Mouse (Mus musculus): ENCODE measurements at regions not wholly inside any gene's neighbourhood (a gene's known extent, or its start where the extent isn't known, plus 50 kb on each side); places are given as distances from the start of the nearest gene placed in this dataset.

DNA sequence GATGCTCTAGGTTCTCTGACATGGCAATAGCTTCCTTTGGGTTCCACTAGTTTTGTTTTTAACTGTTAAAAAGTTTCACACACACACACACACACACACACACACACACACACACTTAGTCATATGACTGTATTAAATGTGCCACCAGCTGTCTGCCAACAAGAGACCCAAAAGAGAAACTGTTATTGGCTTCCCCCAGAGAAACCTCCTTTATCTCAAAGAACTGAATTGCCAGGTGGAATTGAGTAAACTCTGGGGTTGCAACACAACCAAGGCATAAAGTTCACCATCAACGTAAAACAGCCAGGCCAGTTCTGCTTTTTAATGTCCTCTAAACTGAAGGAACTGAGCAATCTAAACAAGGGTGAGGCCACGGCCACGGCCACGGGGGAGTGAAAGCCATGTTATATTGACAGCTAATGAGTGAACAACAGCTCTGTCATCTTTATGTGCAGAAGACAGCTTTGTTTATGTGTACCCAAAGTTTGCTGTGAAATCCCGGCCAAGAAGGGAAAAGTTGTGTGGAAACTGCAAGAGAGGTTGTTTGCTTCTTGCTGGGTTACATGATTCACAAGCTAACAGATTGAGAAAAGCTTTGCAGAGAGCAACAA is 69.3 kb downstream of the Btg1 start:
- no peak overlapping the region for H3K27ac ChIP-seq (ENCODE audit: low read length)
- H3K4me1 ChIP-seq (replicated peaks; ENCODE audit: control insufficient read depth, insufficient read depth, low read length): peaks cover 20% of the 10 kb centered on the region
- no peaks in the 10 kb centered on the region for H3K27me3 ChIP-seq (replicated peaks; ENCODE audit: control insufficient read depth, insufficient read depth, low read length)
- H3K9me3 ChIP-seq (ENCODE audit: control insufficient read depth, low read length): no peaks in the 10 kb centered on the region
- H3K9ac ChIP-seq (replicated peaks; ENCODE audit: low read depth, low read length): no peak overlapping the region
- no peak overlapping the region for H3K4me2 ChIP-seq (ENCODE audit: low read length)
- 65% methylated on average over 5 of the region's 5 CpGs for WGBS
- no peak for ATAC-seq
- no peak overlapping the region for H3K4me3 ChIP-seq (replicated peaks; ENCODE audit: low read length)
- no peaks in the 10 kb centered on the region for H3K36me3 ChIP-seq (ENCODE audit: control insufficient read depth, insufficient read depth)

DNA sequence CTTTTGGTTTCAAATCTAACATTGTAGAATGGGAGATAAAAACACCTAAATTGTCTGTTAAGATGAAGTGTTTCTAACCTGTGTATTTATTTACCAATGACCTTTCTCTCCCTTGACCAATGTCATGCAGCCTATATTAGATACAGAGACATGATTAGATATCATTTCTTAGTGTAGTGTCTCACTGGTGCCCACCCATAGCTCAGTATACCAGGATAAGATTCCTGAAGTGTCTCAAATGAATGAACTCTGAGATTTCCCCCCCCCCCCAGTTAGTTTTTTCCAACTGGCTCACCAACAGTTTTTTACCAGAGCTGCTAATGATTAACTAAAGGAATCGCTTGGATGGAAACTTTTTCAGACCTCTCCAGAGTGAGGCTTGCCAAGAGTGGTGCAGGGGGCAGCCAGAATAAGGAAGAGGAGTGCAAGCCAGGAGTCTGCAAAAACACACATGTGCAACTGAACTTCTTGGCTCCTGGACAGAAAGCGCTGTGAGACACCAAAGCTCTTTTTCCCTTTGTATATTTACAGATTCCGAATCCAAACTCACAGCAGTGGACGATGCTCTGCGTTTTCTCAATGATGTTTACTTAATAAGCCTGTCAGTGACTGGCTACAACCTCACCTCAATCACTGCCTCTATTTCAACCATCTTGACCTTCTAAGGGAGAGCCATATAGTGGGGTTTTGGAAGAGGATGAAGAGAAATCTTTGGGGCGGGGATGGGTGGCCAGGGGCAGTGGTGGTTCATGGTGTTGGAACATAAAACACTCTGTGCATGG is 70.0 kb downstream of the Btg1 start:
- peak; percentile 77 for ATAC-seq
- 51% methylated on average over 6 of the region's 6 CpGs for WGBS
- H3K36me3 ChIP-seq (ENCODE audit: control insufficient read depth, insufficient read depth): no peaks in the 10 kb centered on the region

DNA sequence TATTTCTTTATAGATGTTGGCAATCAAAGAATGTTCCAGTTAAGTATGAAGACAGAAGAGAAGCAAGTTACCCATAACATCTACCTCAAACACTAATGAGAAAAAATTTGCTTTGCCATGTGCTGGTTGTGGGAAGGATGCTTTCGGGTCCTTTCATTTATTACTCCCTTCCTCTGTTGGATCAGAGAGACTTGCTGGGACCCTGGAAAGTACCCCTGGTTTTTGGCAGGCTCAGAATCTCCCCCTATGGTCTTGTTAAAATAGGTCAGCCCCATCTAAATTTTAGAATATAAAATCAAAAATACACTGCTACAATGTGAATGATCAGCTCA is 70.6 kb downstream of the Btg1 start:
- Histone ChIP-seq H3K27ac (ENCODE audit: low read length) (no peak overlapping the region), H3K36me3 (ENCODE audit: control insufficient read depth, insufficient read depth) (no peaks in the 10 kb centered on the region), H3K4me1 (replicated peaks; ENCODE audit: control insufficient read depth, insufficient read depth, low read length) (peaks cover 24% of the 10 kb centered on the region), H3K9ac (replicated peaks; ENCODE audit: low read depth, low read length) (no peak overlapping the region), H3K27me3 (replicated peaks; ENCODE audit: control insufficient read depth, insufficient read depth, low read length) (no peaks in the 10 kb centered on the region), H3K9me3 (ENCODE audit: control insufficient read depth, low read length) (no peaks in the 10 kb centered on the region), H3K4me2 (ENCODE audit: low read length) (no peak overlapping the region), H3K4me3 (replicated peaks; ENCODE audit: low read length) (no peak overlapping the region)
- WGBS: 87% methylated on average over 1 of the region's 1 CpGs
- no peak for ATAC-seq

More for the DNA sequence above, 70.0 kb downstream of the Btg1 start:
- Histone ChIP-seq H3K9me3 (ENCODE audit: control insufficient read depth, low read length) (no peaks in the 10 kb centered on the region), H3K9ac (replicated peaks; ENCODE audit: low read depth, low read length) (no peak overlapping the region), H3K4me3 (replicated peaks; ENCODE audit: low read length) (no peak overlapping the region), H3K4me1 (replicated peaks; ENCODE audit: control insufficient read depth, insufficient read depth, low read length) (peaks cover 24% of the 10 kb centered on the region), H3K27ac (ENCODE audit: low read length) (no peak overlapping the region), H3K27me3 (replicated peaks; ENCODE audit: control insufficient read depth, insufficient read depth, low read length) (no peaks in the 10 kb centered on the region), H3K4me2 (ENCODE audit: low read length) (no peak overlapping the region)

DNA sequence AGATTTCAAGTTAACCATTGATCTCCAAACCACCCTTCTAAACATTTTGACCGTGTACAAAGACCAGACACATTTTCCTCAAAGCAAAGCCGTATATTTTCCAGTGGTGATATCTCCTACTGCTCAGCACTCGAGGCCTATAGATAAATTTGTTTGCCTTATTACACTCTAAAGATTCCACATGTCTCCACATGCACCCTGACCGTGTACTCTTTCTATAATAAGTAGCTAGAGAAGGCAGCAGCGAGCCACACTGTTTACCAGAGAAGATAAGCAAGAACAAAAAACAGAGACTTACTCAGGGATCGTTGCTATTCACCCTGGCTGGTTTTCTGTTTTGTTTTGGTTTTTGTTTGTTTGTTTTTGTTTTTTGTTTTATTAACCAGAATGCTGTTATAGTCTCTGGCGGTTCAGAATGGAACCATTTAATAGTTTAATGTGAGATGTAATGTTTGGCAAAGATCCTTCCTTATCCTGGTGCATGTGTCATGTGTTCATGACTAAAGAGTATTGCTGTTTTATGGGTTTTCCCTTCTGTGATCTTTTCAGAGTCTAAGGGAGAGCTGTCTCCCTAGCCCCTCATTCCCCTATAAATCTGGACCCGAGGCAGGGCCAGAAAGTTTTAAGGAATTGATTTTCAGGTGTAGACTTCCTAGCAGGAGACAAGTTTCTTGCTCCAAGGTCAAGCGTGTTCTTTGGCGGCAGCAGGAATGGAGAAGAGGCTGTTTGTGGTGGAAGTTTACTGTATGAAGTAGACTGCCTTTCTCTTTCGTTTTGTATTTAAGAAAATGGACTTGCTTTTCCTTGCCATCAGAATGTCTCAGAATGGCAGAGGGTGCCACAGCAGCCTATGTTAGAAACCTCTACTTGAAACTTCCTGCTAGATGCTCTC is 73.4 kb downstream of the Btg1 start:
- no peak overlapping the region for H3K4me3 ChIP-seq (replicated peaks; ENCODE audit: low read length)
- peaks cover 24% of the 10 kb centered on the region for H3K4me1 ChIP-seq (replicated peaks; ENCODE audit: control insufficient read depth, insufficient read depth, low read length)
- H3K9me3 ChIP-seq (ENCODE audit: control insufficient read depth, low read length): no peaks in the 10 kb centered on the region
- no peaks in the 10 kb centered on the region for H3K27me3 ChIP-seq (replicated peaks; ENCODE audit: control insufficient read depth, insufficient read depth, low read length)
- ATAC-seq: no peak
- H3K9ac ChIP-seq (replicated peaks; ENCODE audit: low read depth, low read length): no peak overlapping the region
- H3K27ac ChIP-seq (ENCODE audit: low read length): no peak overlapping the region
- no peaks in the 10 kb centered on the region for H3K36me3 ChIP-seq (ENCODE audit: control insufficient read depth, insufficient read depth)
- H3K4me2 ChIP-seq (ENCODE audit: low read length): no peak overlapping the region
- WGBS: 85% methylated on average over 11 of the region's 11 CpGs

GRCm38 (mm10) chr10:96690868-96691302 is 74.1 kb downstream of the Btg1 start:
- WGBS: 14% methylated on average over 2 of the region's 2 CpGs
- H3K27me3 ChIP-seq (replicated peaks; ENCODE audit: control insufficient read depth, insufficient read depth, low read length): no peaks in the 10 kb centered on the region
- H3K27ac ChIP-seq (ENCODE audit: low read length): no peak overlapping the region
- peak; percentile 55 for ATAC-seq
- H3K4me1 ChIP-seq (replicated peaks; ENCODE audit: control insufficient read depth, insufficient read depth, low read length): peaks cover 24% of the 10 kb centered on the region
- H3K4me2 ChIP-seq (ENCODE audit: low read length): no peak overlapping the region
- H3K36me3 ChIP-seq (ENCODE audit: control insufficient read depth, insufficient read depth): no peaks in the 10 kb centered on the region
- H3K9ac ChIP-seq (replicated peaks; ENCODE audit: low read depth, low read length): no peak overlapping the region
- H3K4me3 ChIP-seq (replicated peaks; ENCODE audit: low read length): no peak overlapping the region
- H3K9me3 ChIP-seq (ENCODE audit: control insufficient read depth, low read length): no peaks in the 10 kb centered on the region

GRCm38 (mm10) chr10:96691319-96691870 is 74.6 kb downstream of the Btg1 start:
- peaks cover 24% of the 10 kb centered on the region for H3K4me1 ChIP-seq (replicated peaks; ENCODE audit: control insufficient read depth, insufficient read depth, low read length)
- ATAC-seq: peak; percentile 26; the same call in 1 of the 2 replicates
- no peak overlapping the region for H3K4me3 ChIP-seq (replicated peaks; ENCODE audit: low read length)
- H3K36me3 ChIP-seq (ENCODE audit: control insufficient read depth, insufficient read depth): no peaks in the 10 kb centered on the region
- no peak overlapping the region for H3K27ac ChIP-seq (ENCODE audit: low read length)
- H3K9ac ChIP-seq (replicated peaks; ENCODE audit: low read depth, low read length): no peak overlapping the region
- H3K9me3 ChIP-seq (ENCODE audit: control insufficient read depth, low read length): no peaks in the 10 kb centered on the region
- H3K4me2 ChIP-seq (ENCODE audit: low read length): no peak overlapping the region
- no peaks in the 10 kb centered on the region for H3K27me3 ChIP-seq (replicated peaks; ENCODE audit: control insufficient read depth, insufficient read depth, low read length)
- WGBS: 71% methylated on average over 6 of the region's 6 CpGs

DNA sequence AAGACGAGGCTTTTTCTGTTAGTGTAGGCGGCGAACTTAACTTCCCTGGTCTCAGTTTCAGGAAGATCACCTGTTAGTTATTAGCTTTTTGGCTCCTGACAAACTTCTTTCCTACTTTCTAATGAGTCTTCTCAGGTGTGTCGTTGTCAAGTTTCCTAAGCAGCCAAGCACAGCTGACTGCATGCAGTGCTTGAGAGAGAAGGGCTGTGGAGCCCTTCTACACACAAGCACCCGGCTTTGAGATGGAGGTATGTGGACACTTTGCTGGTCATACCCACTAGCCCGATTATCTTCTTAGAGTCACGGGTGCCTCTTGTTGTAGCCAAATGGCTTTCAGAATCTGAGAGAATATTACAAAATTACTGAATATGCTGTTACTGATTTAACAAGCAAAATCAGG is 76.0 kb downstream of the Btg1 start:
- no peak overlapping the region for H3K4me3 ChIP-seq (replicated peaks; ENCODE audit: low read length)

DNA sequence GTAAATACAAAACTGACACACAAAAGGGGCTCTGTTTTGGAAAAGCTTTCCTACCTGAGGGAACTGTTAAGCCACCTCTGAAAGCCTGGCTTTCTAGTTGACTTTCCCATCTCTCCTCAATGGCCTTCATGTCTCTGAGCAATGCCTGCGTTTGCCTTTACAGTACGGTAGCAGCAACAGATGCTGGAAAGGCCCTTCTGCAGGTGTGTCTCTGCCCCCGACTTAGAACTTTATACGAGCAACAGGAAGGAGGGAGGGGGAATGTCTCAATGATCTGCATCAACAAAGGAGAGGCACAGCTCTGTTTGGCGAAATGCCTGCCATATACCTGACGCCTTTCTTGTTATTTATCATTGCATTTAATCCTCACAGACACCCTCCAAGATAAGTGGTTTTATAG is 77.0 kb downstream of the Btg1 start:
- no peak overlapping the region for H3K9ac ChIP-seq (replicated peaks; ENCODE audit: low read depth, low read length)
- peaks cover 12% of the 10 kb centered on the region for H3K4me1 ChIP-seq (replicated peaks; ENCODE audit: control insufficient read depth, insufficient read depth, low read length)
- H3K27ac ChIP-seq (ENCODE audit: low read length): no peak overlapping the region
- H3K36me3 ChIP-seq (ENCODE audit: control insufficient read depth, insufficient read depth): no peaks in the 10 kb centered on the region
- no peak overlapping the region for H3K4me3 ChIP-seq (replicated peaks; ENCODE audit: low read length)
- H3K4me2 ChIP-seq (ENCODE audit: low read length): no peak overlapping the region
- no peaks in the 10 kb centered on the region for H3K27me3 ChIP-seq (replicated peaks; ENCODE audit: control insufficient read depth, insufficient read depth, low read length)
- no peak for ATAC-seq
- no peaks in the 10 kb centered on the region for H3K9me3 ChIP-seq (ENCODE audit: control insufficient read depth, low read length)
- WGBS: 66% methylated on average over 6 of the region's 6 CpGs

More for the DNA sequence above, 76.0 kb downstream of the Btg1 start:
- WGBS: 93% methylated on average over 7 of the region's 7 CpGs
- H3K27me3 ChIP-seq (replicated peaks; ENCODE audit: control insufficient read depth, insufficient read depth, low read length): no peaks in the 10 kb centered on the region
- H3K9ac ChIP-seq (replicated peaks; ENCODE audit: low read depth, low read length): no peak overlapping the region
- H3K27ac ChIP-seq (ENCODE audit: low read length): no peak overlapping the region
- no peak for ATAC-seq
- H3K9me3 ChIP-seq (ENCODE audit: control insufficient read depth, low read length): no peaks in the 10 kb centered on the region
- no peak overlapping the region for H3K4me2 ChIP-seq (ENCODE audit: low read length)
- H3K36me3 ChIP-seq (ENCODE audit: control insufficient read depth, insufficient read depth): no peaks in the 10 kb centered on the region
- H3K4me1 ChIP-seq (replicated peaks; ENCODE audit: control insufficient read depth, insufficient read depth, low read length): peaks cover 13% of the 10 kb centered on the region

GRCm38 (mm10) chr10:96696571-96696970 is 79.8 kb downstream of the Btg1 start:
- ATAC-seq: no peak

More at GRCm38 (mm10) chr10:96696571-96696970, 79.8 kb downstream of the Btg1 start:
- Histone ChIP-seq H3K4me1 (replicated peaks; ENCODE audit: control insufficient read depth, insufficient read depth, low read length) (peaks cover 1% of the 10 kb centered on the region), H3K27ac (ENCODE audit: low read length) (no peak overlapping the region), H3K9ac (replicated peaks; ENCODE audit: low read depth, low read length) (no peak overlapping the region), H3K27me3 (replicated peaks; ENCODE audit: control insufficient read depth, insufficient read depth, low read length) (no peaks in the 10 kb centered on the region), H3K9me3 (ENCODE audit: control insufficient read depth, low read length) (no peaks in the 10 kb centered on the region), H3K36me3 (ENCODE audit: control insufficient read depth, insufficient read depth) (no peaks in the 10 kb centered on the region), H3K4me3 (replicated peaks; ENCODE audit: low read length) (no peak overlapping the region), H3K4me2 (ENCODE audit: low read length) (no peak overlapping the region)
- WGBS: 97% methylated on average over 7 of the region's 7 CpGs
